Mouse (Mus musculus) cortical plate, adult 2 months (tissue): ENCODE data around the gene Ddx51.

ENCODE experiments used
- CTCF ChIP-seq: fragments of 200-500 bp; IDR thresholded peaks from 2 replicates; pipeline ENCODE4 v1.5.1; 2011; ENCODE audit warnings: mild to moderate bottlenecking, control low read depth, low read length; ENCODE audit not compliant: insufficient read depth; ENCODE audit errors: extremely low read depth
- POLR2A ChIP-seq: fragments of 200-500 bp; IDR thresholded peaks from 2 replicates; pipeline ENCODE4 v1.6.1; 2011; ENCODE audit warnings: mild to moderate bottlenecking, low read length, control low read depth; ENCODE audit not compliant: insufficient read depth; ENCODE audit errors: extremely low read depth

- no peak for TF ChIP-seq CTCF
- TF ChIP-seq POLR2A: no peak
Measured at GRCm38 (mm10) chr5:110646377-110646776, 6.9 kb upstream of the Ddx51 start.
